In the genomic region with DNA sequence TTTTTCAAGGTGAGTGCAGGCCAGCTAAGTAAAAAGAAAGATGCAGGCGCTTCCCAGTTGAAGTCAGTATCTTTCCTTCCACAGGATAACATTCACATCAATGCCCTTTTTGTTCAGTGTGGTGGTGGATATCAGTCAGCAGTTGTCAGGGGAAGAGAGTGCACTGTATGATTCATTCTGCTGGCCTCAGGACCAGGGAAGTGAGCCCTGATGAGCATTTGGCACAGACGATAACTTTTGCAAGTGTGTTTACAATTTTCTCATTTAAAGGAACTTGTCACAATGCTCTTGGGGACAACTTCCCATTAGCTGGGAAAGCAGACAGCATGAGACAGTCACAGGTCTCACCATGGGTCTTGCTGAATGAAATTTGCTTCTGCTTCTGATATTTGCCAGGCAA, we compare ENCODE assay signal across 17 mouse cellular contexts.
DNase-seq lines count a peak whose midpoint lies in the region; ATAC-seq and TF ChIP-seq lines count a peak whose summit lies in the region.
"Had no signal": no experiment of that assay in that cellular context is flagged by ENCODE, and none has a peak within 500 bp of the region (broad histone marks: within the 10 kb centered on the region; RNA-seq: fewer than 3 reads in every experiment).

No protein-coding gene starts in this region.

- no peaks in the 10 kb centered on the region for H3K4me1 ChIP-seq in hindbrain, postnatal 0 days (ENCODE audit: insufficient read depth, low read length)
- no peaks in the 10 kb centered on the region for H3K4me1 ChIP-seq in hindbrain, embryonic 12.5 days
- H3K4me1 ChIP-seq in heart, embryonic 13.5 days = peaks cover 16% of the 10 kb centered on the region
- H3K4me1 ChIP-seq: forebrain, embryonic 10.5 days; liver, embryonic 13.5 days; midbrain, embryonic 15.5 days had no signal

- H3K9ac ChIP-seq in hindbrain, postnatal 0 days (replicated peaks; ENCODE audit: low read length) = no peak overlapping the region
- no peak overlapping the region for H3K9ac ChIP-seq in hindbrain, embryonic 12.5 days
- no peak overlapping the region for H3K9ac ChIP-seq in heart, embryonic 13.5 days
- H3K9ac ChIP-seq: embryonic facial prominence, embryonic 13.5 days; liver, embryonic 13.5 days; midbrain, embryonic 15.5 days had no signal

- TF ChIP-seq CTCF in hindbrain, postnatal 0 days (IDR thresholded peaks at IDR 0.05; ENCODE audit: low read depth) = no peak

- peak; percentile 42 for DNase-seq in gastrocnemius, adult 18-20 months (ENCODE audit: low spot score)
- no peak for DNase-seq in gastrocnemius, postnatal 10 days
- peak; percentile 9 for DNase-seq in hindbrain, postnatal 0 days (ENCODE audit: low spot score)
- DNase-seq in 416B (ENCODE audit: low read depth) = peak; percentile 75
- no peak for DNase-seq in yolk sac, embryonic 10.5 days (ENCODE audit: low spot score)
- no peak for DNase-seq in left cerebral cortex, adult 9 months (ENCODE audit: low spot score in 2 of 2)
- DNase-seq: adrenal gland, adult 8-10 months; cerebellum, adult 2 months; layer of hippocampus, postnatal 36 days; left cerebral cortex, postnatal 4 days; liver, embryonic 13.5 days; right cerebral cortex, postnatal 25 days had no signal

- no peak for ATAC-seq in hindbrain, postnatal 0 days
- ATAC-seq in hindbrain, embryonic 12.5 days (ENCODE audit: low FRiP score) = no peak
- ATAC-seq in heart, embryonic 13.5 days (ENCODE audit: extremely low read depth, insufficient number of reproducible peaks, low FRiP score, low TSS enrichment) = no peak
- ATAC-seq: midbrain, embryonic 15.5 days had no signal

- H3K27me3 ChIP-seq in hindbrain, postnatal 0 days (ENCODE audit: insufficient read depth, low read length) = no peaks in the 10 kb centered on the region
- H3K27me3 ChIP-seq in hindbrain, embryonic 12.5 days = no peaks in the 10 kb centered on the region
- H3K27me3 ChIP-seq in heart, embryonic 13.5 days (replicated peaks) = no peaks in the 10 kb centered on the region
- H3K27me3 ChIP-seq: embryonic facial prominence, embryonic 13.5 days; liver, embryonic 13.5 days; midbrain, embryonic 15.5 days had no signal

- no peak overlapping the region for H3K4me2 ChIP-seq in hindbrain, postnatal 0 days (ENCODE audit: low read depth, low read length)
- H3K4me2 ChIP-seq in hindbrain, embryonic 12.5 days (replicated peaks) = no peak overlapping the region
- no peak overlapping the region for H3K4me2 ChIP-seq in heart, embryonic 13.5 days
- H3K4me2 ChIP-seq: embryonic facial prominence, embryonic 13.5 days; liver, embryonic 13.5 days; midbrain, embryonic 15.5 days had no signal

- H3K4me3 ChIP-seq in hindbrain, postnatal 0 days (ENCODE audit: low read length) = no peak overlapping the region
- no peak overlapping the region for H3K4me3 ChIP-seq in hindbrain, embryonic 12.5 days
- no peak overlapping the region for H3K4me3 ChIP-seq in heart, embryonic 13.5 days
- H3K4me3 ChIP-seq: embryonic facial prominence, embryonic 13.5 days; forebrain, embryonic 10.5 days; liver, embryonic 13.5 days; midbrain, embryonic 15.5 days had no signal

- no peaks in the 10 kb centered on the region for H3K36me3 ChIP-seq in hindbrain, postnatal 0 days (ENCODE audit: insufficient read depth, low read length)
- H3K36me3 ChIP-seq in hindbrain, embryonic 12.5 days = no peaks in the 10 kb centered on the region
- H3K36me3 ChIP-seq in heart, embryonic 13.5 days = no peaks in the 10 kb centered on the region
- H3K36me3 ChIP-seq: embryonic facial prominence, embryonic 13.5 days; forebrain, embryonic 10.5 days; liver, embryonic 13.5 days; midbrain, embryonic 15.5 days had no signal

- no peaks in the 10 kb centered on the region for H3K9me3 ChIP-seq in hindbrain, postnatal 0 days (ENCODE audit: low read length)
- H3K9me3 ChIP-seq in hindbrain, embryonic 12.5 days (replicated peaks) = no peaks in the 10 kb centered on the region
- no peaks in the 10 kb centered on the region for H3K9me3 ChIP-seq in heart, embryonic 13.5 days
- H3K9me3 ChIP-seq: embryonic facial prominence, embryonic 13.5 days; forebrain, embryonic 10.5 days; liver, embryonic 13.5 days; midbrain, embryonic 15.5 days had no signal

- WGBS in hindbrain, postnatal 0 days = 53% methylated on average over 2 of the region's 2 CpGs
- 78% methylated on average over 2 of the region's 2 CpGs for WGBS in hindbrain, embryonic 12.5 days
- 26% methylated on average over 2 of the region's 2 CpGs for WGBS in heart, embryonic 13.5 days

- no peak overlapping the region for H3K27ac ChIP-seq in hindbrain, postnatal 0 days
- H3K27ac ChIP-seq in hindbrain, embryonic 12.5 days = no peak overlapping the region
- 0 out of 2 replicates have a peak overlapping the region, but pooled peaks have one; percentile 39 for H3K27ac ChIP-seq in heart, embryonic 13.5 days (replicated peaks)
- H3K27ac ChIP-seq: embryonic facial prominence, embryonic 13.5 days; forebrain, embryonic 10.5 days; liver, embryonic 13.5 days; midbrain, embryonic 15.5 days had no signal

Comparison
In these comparisons a context has a peak if more than half of its experiments do, and no peak if none do; other contexts are left out.
1. DNase-seq: peak in gastrocnemius, adult 18-20 months (single experiment), hindbrain, postnatal 0 days (single experiment) and 416B (single experiment); none in gastrocnemius, postnatal 10 days (single experiment), yolk sac, embryonic 10.5 days (single experiment) and left cerebral cortex, adult 9 months (0 of 2).